Mouse (Mus musculus) cerebellum, adult 2 months (tissue): ENCODE measurements around the gene Hectd1.

Source experiments
- CTCF ChIP-seq: fragments of 200-500 bp; IDR thresholded peaks from 2 replicates; pipeline ENCODE4 v1.5.1; 2011; ENCODE audit warnings: low read depth, mild to moderate bottlenecking, control low read depth, low read length, moderate library complexity, borderline replicate concordance; ENCODE audit not compliant: insufficient read depth
- POLR2A ChIP-seq: fragments of 200-500 bp; IDR thresholded peaks from 2 replicates; pipeline ENCODE4 v1.6.1; 2011; ENCODE audit warnings: low read length, control low read depth, borderline replicate concordance; ENCODE audit not compliant: insufficient read depth

DNA sequence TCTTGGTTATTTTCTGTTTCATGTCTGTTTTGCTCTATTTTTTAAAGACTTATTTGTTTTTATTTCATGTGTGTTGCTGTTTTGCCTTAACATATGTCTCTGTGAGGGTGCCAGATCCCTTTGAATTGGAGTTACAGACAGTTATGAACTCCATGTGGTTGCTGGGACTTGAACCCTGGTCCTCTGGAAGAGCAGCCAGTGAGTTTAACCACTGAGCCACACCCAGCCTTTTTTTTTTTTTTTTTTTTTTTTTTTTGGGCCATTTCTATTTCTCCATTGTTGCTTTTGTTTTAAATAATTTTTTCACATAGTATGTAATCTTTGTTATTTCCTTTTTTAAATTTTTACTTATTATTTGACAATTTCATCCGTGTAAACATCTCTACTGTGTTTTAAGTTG, 10.5 kb upstream of the Hectd1 start:
- TF ChIP-seq CTCF (no peak), POLR2A (no peak)
